In the genomic region with DNA sequence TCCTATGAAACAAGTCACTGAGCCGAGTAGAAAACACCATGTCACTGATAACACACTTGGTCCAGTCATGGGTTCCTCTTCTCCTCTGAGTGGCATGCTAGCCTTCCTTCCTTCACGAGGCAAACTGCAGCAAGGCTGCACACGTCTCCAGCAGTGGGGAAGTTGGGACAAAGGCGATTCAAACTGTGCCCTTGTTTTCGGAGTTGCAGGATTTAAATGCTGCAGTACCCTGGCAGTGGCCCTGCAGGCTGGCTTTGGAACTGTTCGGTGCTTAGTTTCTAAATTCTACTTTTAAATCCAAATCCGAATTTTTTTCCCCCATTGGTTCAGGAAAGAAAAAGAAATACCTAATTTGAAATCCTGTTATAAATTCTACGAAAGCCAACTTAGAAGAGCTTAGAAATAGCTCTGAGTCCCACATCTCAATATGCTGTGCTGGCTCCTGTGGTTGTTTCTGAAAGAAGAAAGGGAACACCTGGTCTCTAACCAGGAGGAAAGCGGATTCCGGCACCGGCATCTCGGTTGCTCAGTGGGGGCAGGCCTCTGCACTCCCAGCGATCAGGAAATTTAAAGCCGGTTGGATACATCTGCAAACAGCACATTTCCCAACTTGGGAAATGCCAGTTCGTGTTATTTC, we compare ENCODE assay signal across 11 mouse cellular contexts. TPM values are rescaled to one million over a fixed set of nuclear protein-coding genes. Genes with fewer than 3 reads are reported as not detected.
DNase-seq lines count a peak whose midpoint lies in the region; ATAC-seq and TF ChIP-seq lines count a peak whose summit lies in the region.
"Had no signal": no experiment of that assay in that cellular context is flagged by ENCODE, and none has a peak within 500 bp of the region (broad histone marks: within the 10 kb centered on the region; RNA-seq: fewer than 3 reads in every experiment).

No protein-coding gene starts in this region.

- WGBS in lung, embryonic 14.5 days: 10% methylated on average over 15 of the region's 15 CpGs
- 13% methylated on average over 15 of the region's 15 CpGs for WGBS in lung, postnatal 0 days
- WGBS in embryonic facial prominence, embryonic 14.5 days: 9% methylated on average over 15 of the region's 15 CpGs
- 20% methylated on average over 15 of the region's 15 CpGs for WGBS in hindbrain, postnatal 0 days

- H3K36me3 ChIP-seq in lung, embryonic 14.5 days (ENCODE audit: insufficient read depth): no peaks in the 10 kb centered on the region
- no peaks in the 10 kb centered on the region for H3K36me3 ChIP-seq in lung, postnatal 0 days (ENCODE audit: insufficient read depth, low read length)
- H3K36me3 ChIP-seq in embryonic facial prominence, embryonic 14.5 days (ENCODE audit: control insufficient read depth, insufficient read depth, low read length): no peaks in the 10 kb centered on the region
- no peaks in the 10 kb centered on the region for H3K36me3 ChIP-seq in hindbrain, postnatal 0 days (ENCODE audit: insufficient read depth, low read length)

- DNase-seq in lung, embryonic 14.5 days: no peak
- no peak for DNase-seq in lung, postnatal 0 days (ENCODE audit: low spot score)
- DNase-seq in embryonic facial prominence, embryonic 14.5 days (ENCODE audit: low spot score): no peak
- peak; percentile 55 for DNase-seq in hindbrain, postnatal 0 days (ENCODE audit: low spot score)
- no peak for DNase-seq in gastrocnemius, postnatal 25 days
- no peak for DNase-seq in gastrocnemius, postnatal 4 days (ENCODE audit: low spot score in 2 of 2)
- DNase-seq in layer of hippocampus, postnatal 36 days: no peak
- DNase-seq: cerebellum, postnatal 36 days had no signal

- H3K4me2 ChIP-seq in lung, embryonic 14.5 days: no peak overlapping the region
- H3K4me2 ChIP-seq in lung, postnatal 0 days (replicated peaks; ENCODE audit: low read depth, low read length): no peak overlapping the region
- H3K4me2 ChIP-seq in embryonic facial prominence, embryonic 14.5 days (ENCODE audit: low read depth, low read length): no peak overlapping the region
- H3K4me2 ChIP-seq in hindbrain, postnatal 0 days (ENCODE audit: low read depth, low read length): no peak overlapping the region

- no peaks in the 10 kb centered on the region for H3K9me3 ChIP-seq in lung, embryonic 14.5 days (ENCODE audit: low read depth, low read length)
- no peaks in the 10 kb centered on the region for H3K9me3 ChIP-seq in lung, postnatal 0 days (ENCODE audit: low read length)
- H3K9me3 ChIP-seq in embryonic facial prominence, embryonic 14.5 days (ENCODE audit: control insufficient read depth, low read length): no peaks in the 10 kb centered on the region
- no peaks in the 10 kb centered on the region for H3K9me3 ChIP-seq in hindbrain, postnatal 0 days (ENCODE audit: low read length)

- no peak for ATAC-seq in lung, embryonic 14.5 days (ENCODE audit: insufficient read depth)
- ATAC-seq in lung, postnatal 0 days: no peak
- ATAC-seq in embryonic facial prominence, embryonic 14.5 days (ENCODE audit: low read depth): peak; percentile 48; the same call in 1 of the 2 replicates
- peak; percentile 58; the same call in 1 of the 2 replicates for ATAC-seq in hindbrain, postnatal 0 days
- ATAC-seq in megakaryocyte progenitor cell, adult 5-6 weeks (replicated peaks; ENCODE audit: poor library complexity): no peak
- ATAC-seq: intestine, embryonic 16.5 days had no signal

- no peak for TF ChIP-seq EP300 in lung, postnatal 0 days (IDR thresholded peaks at IDR 0.05)

- no peak overlapping the region for H3K27ac ChIP-seq in lung, embryonic 14.5 days (ENCODE audit: low read depth)
- H3K27ac ChIP-seq in lung, postnatal 0 days (ENCODE audit: low read length): no peak overlapping the region
- no peak overlapping the region for H3K27ac ChIP-seq in embryonic facial prominence, embryonic 14.5 days (replicated peaks; ENCODE audit: low read depth, low read length)
- H3K27ac ChIP-seq in hindbrain, postnatal 0 days: peak overlapping the region; percentile 36; the same call in 1 of the 2 replicates
- H3K27ac ChIP-seq: liver, embryonic 14.5 days had no signal

- TF ChIP-seq CTCF in lung, embryonic 14.5 days (IDR thresholded peaks at IDR 0.05; ENCODE audit: low read depth): peak; percentile 21; the same call in 1 of the 2 replicates
- no peak; the same call in 1 of the 2 replicates for TF ChIP-seq CTCF in lung, postnatal 0 days (IDR thresholded peaks at IDR 0.05)
- TF ChIP-seq CTCF in hindbrain, postnatal 0 days (IDR thresholded peaks at IDR 0.05; ENCODE audit: low read depth): peak; percentile 56

- no peaks in the 10 kb centered on the region for H3K4me1 ChIP-seq in lung, embryonic 14.5 days (ENCODE audit: insufficient read depth)
- H3K4me1 ChIP-seq in lung, postnatal 0 days (ENCODE audit: insufficient read depth, low read depth, low read length): no peaks in the 10 kb centered on the region
- no peaks in the 10 kb centered on the region for H3K4me1 ChIP-seq in embryonic facial prominence, embryonic 14.5 days (ENCODE audit: control insufficient read depth, insufficient read depth, low read length)
- H3K4me1 ChIP-seq in hindbrain, postnatal 0 days (ENCODE audit: insufficient read depth, low read length): no peaks in the 10 kb centered on the region

- no peak overlapping the region for H3K9ac ChIP-seq in lung, embryonic 14.5 days
- no peak overlapping the region for H3K9ac ChIP-seq in lung, postnatal 0 days (replicated peaks; ENCODE audit: low read depth)
- no peak overlapping the region for H3K9ac ChIP-seq in embryonic facial prominence, embryonic 14.5 days (ENCODE audit: low read depth, low read length)
- H3K9ac ChIP-seq in hindbrain, postnatal 0 days (replicated peaks; ENCODE audit: low read length): no peak overlapping the region
- H3K9ac ChIP-seq: liver, embryonic 14.5 days had no signal

- peaks cover 78% of the 10 kb centered on the region for H3K27me3 ChIP-seq in lung, embryonic 14.5 days (ENCODE audit: insufficient read depth, low read length)
- peaks cover 43% of the 10 kb centered on the region for H3K27me3 ChIP-seq in lung, postnatal 0 days (replicated peaks; ENCODE audit: insufficient read depth, low read length)
- peaks cover 77% of the 10 kb centered on the region for H3K27me3 ChIP-seq in embryonic facial prominence, embryonic 14.5 days (replicated peaks; ENCODE audit: control insufficient read depth, insufficient read depth, low read length)
- peaks cover 15% of the 10 kb centered on the region for H3K27me3 ChIP-seq in hindbrain, postnatal 0 days (ENCODE audit: insufficient read depth, low read length)

- H3K4me3 ChIP-seq in lung, embryonic 14.5 days (ENCODE audit: low read depth, low read length): no peak overlapping the region
- H3K4me3 ChIP-seq in lung, postnatal 0 days (ENCODE audit: low read depth, low read length): no peak overlapping the region
- no peak overlapping the region for H3K4me3 ChIP-seq in embryonic facial prominence, embryonic 14.5 days (ENCODE audit: low read depth, low read length)
- H3K4me3 ChIP-seq in hindbrain, postnatal 0 days (ENCODE audit: low read length): no peak overlapping the region

RNA-seq across cellular contexts. Expression of gene Sox2, which starts 20.9 kb away (rescaled TPM):
- 4.0 and 5.0 TPM in 2 replicates for polyA plus RNA-seq in lung, embryonic 14.5 days (2014; fragmentation: Nextera tagmentation; extraction: Ambion mirVana)
- 2.8 and 3.2 TPM in 2 replicates for polyA plus RNA-seq in lung, postnatal 0 days (2015; fragmentation: Nextera tagmentation; extraction: Ambion mirVana)
- 4.3 and 5.1 TPM in 2 replicates for polyA plus RNA-seq in embryonic facial prominence, embryonic 14.5 days (2014; fragmentation: Nextera tagmentation; extraction: Ambion mirVana)
- total RNA-seq in hindbrain, postnatal 0 days (2014; rRNA removed): 68.1 and 80.2 TPM in 2 replicates
- 22.6 and 26.3 TPM in 2 replicates for polyA plus RNA-seq in hindbrain, postnatal 0 days (2015; fragmentation: Nextera tagmentation; extraction: Ambion mirVana)
- total RNA-seq in gastrocnemius, postnatal 25 days (2021): not detected
- total RNA-seq in gastrocnemius, postnatal 4 days (2021): under 1 TPM; 0.47 to 0.74 TPM
- not detected in 2 replicates for total RNA-seq in megakaryocyte progenitor cell, adult 5-6 weeks (2015)
- total RNA-seq in megakaryocyte progenitor cell, adult 5-6 weeks (2017): not detected in 2 replicates
- 10 to 100 TPM; 45.6 to 46.9 TPM for total RNA-seq in layer of hippocampus, postnatal 36 days (2021)

Comparison
In these comparisons a context has a peak if more than half of its experiments do, and no peak if none do; other contexts are left out.
1. ATAC-seq: peak in embryonic facial prominence, embryonic 14.5 days (single experiment) and hindbrain, postnatal 0 days (single experiment); none in lung, embryonic 14.5 days (single experiment), lung, postnatal 0 days (single experiment) and megakaryocyte progenitor cell, adult 5-6 weeks (single experiment).
2. RNA of gene Sox2, which starts 20.9 kb away (total RNA-seq): 68.1 to 80.2 TPM in hindbrain, postnatal 0 days and 45.6 to 46.9 TPM in layer of hippocampus, postnatal 36 days; 0.47 to 0.74 TPM in gastrocnemius, postnatal 4 days, not detected in gastrocnemius, postnatal 25 days and not detected in megakaryocyte progenitor cell, adult 5-6 weeks; every median in the first group is over 10 times any median in the second.